Mouse (Mus musculus) forebrain, embryonic 13.5 days (tissue): ENCODE measurements around the gene Ankrd27. TPM values are rescaled to one million over a fixed set of nuclear protein-coding genes. Genes with fewer than 3 reads are reported as not detected.

Experiments used
- ATAC-seq: fragments of 200-750 bp; cut with Nextera tagmentation; 2 replicates; pipeline ENCODE4 v1.8.0; 2017
- H3K27ac ChIP-seq: fragments of 300-500 bp; sonication (generic); 2 replicates; pipeline ENCODE4 v1.5.1; 2015; ENCODE audit warnings: inconsistent platforms, mild to moderate bottlenecking, moderate library complexity
- H3K27me3 ChIP-seq: fragments of 300-500 bp; sonication (generic); 2 replicates; pipeline ENCODE4 v1.6.1; 2015; ENCODE audit warnings: mild to moderate bottlenecking, inconsistent platforms
- H3K36me3 ChIP-seq: fragments of 300-500 bp; sonication (generic); 2 replicates; pipeline ENCODE4 v1.6.1; 2015; ENCODE audit warnings: mild to moderate bottlenecking, inconsistent platforms; ENCODE audit not compliant: poor library complexity, severe bottlenecking
- H3K4me1 ChIP-seq: fragments of 300-500 bp; sonication (generic); 2 replicates; pipeline ENCODE4 v1.6.1; 2015; ENCODE audit warnings: inconsistent platforms
- H3K4me2 ChIP-seq: fragments of 300-500 bp; sonication (generic); 2 replicates; pipeline ENCODE4 v1.6.1; 2015; ENCODE audit warnings: inconsistent platforms, mild to moderate bottlenecking, moderate library complexity
- H3K4me3 ChIP-seq: fragments of 300-500 bp; sonication (generic); 2 replicates; pipeline ENCODE4 v1.5.1; 2015; ENCODE audit warnings: mild to moderate bottlenecking, inconsistent platforms
- H3K9ac ChIP-seq: fragments of 300-500 bp; sonication (generic); 2 replicates; pipeline ENCODE4 v1.6.1; 2015; ENCODE audit warnings: mild to moderate bottlenecking, inconsistent platforms
- H3K9me3 ChIP-seq: fragments of 300-500 bp; sonication (generic); replicated peaks from 2 replicates; pipeline ENCODE4 v1.6.1; 2016; ENCODE audit warnings: inconsistent platforms
- WGBS: fragments of 180-500 bp; shearing (Covaris S2); methylation state at CpG from one replicate; pipeline ENCODE4 v1.1.7; 2015; 5-methylcytosine and 5-hydroxymethylcytosine counted together
- polyA plus RNA-seq: library from polyadenylated mRNA; unstranded; fragments of >200 nt; fragmentation: Nextera tagmentation; extraction: Ambion mirVana; gene quantifications from 2 replicates; pipeline ENCODE4 v1.2.1, GENCODE M21; 2015

The Ankrd27 gene
- polyA plus RNA-seq = 29.7 and 30.8 TPM in 2 replicates

GRCm38 (mm10) chr7:35586055-35586905 is at the start of gene Ankrd27:
Ankrd27 (plus strand) TSS chr7:35586244.
- Histone ChIP-seq H3K9ac (peak within 1 kb of the TSS; percentile 85), H3K27ac (peak within 1 kb of the TSS; percentile 25; the same call in 1 of the 2 replicates), H3K4me3 (peak within 1 kb of the TSS; percentile 91), H3K4me2 (peak within 1 kb of the TSS; percentile 99), H3K4me1 (peaks cover 38% of the 10 kb centered on the region), H3K36me3 (no peaks in the 10 kb centered on the region), H3K9me3 (no peaks in the 10 kb centered on the region), H3K27me3 (peaks cover 41% of the 10 kb centered on the region)
- WGBS = under 1% methylated on average over 48 of the region's 49 CpGs
- peak; percentile 99 for ATAC-seq

GRCm38 (mm10) chr7:35537562-35537961 is 48.5 kb upstream of the Ankrd27 start, which contains the start of gene Tdrd12:
Tdrd12 (minus strand) TSS chr7:35537745.
- no peaks in the 10 kb centered on the region for H3K36me3 ChIP-seq
- no peak within 1 kb of the TSS for H3K4me2 ChIP-seq
- no peaks in the 10 kb centered on the region for H3K4me1 ChIP-seq
- no peak within 1 kb of the TSS for H3K27ac ChIP-seq
- no peak within 1 kb of the TSS for H3K9ac ChIP-seq
- no peaks in the 10 kb centered on the region for H3K9me3 ChIP-seq
- WGBS = 92% methylated on average over 17 of the region's 17 CpGs
- H3K4me3 ChIP-seq = no peak within 1 kb of the TSS
- H3K27me3 ChIP-seq = no peaks in the 10 kb centered on the region
- no peak for ATAC-seq

- ATAC-seq = 0 out of 2 replicates have a peak, but pooled peaks have one; percentile 66
- no peak overlapping the region for H3K27ac ChIP-seq
Observed at GRCm38 (mm10) chr7:35545881-35546280, 40.2 kb upstream of the Ankrd27 start.

GRCm38 (mm10) chr7:35553751-35554604 is 32.1 kb upstream of the Ankrd27 start:
- ATAC-seq = no peak
- Histone ChIP-seq H3K27ac (no peak overlapping the region), H3K4me3 (peak overlapping the region; percentile 76), H3K27me3 (no peaks in the 10 kb centered on the region), H3K4me1 (peaks cover 16% of the 10 kb centered on the region), H3K36me3 (peaks cover 25% of the 10 kb centered on the region), H3K4me2 (peak overlapping the region; percentile 95), H3K9ac (no peak overlapping the region; the same call in 1 of the 2 replicates), H3K9me3 (no peaks in the 10 kb centered on the region)
- 65% methylated on average over 10 of the region's 10 CpGs for WGBS

More at GRCm38 (mm10) chr7:35545881-35546280, 40.2 kb upstream of the Ankrd27 start:
- Histone ChIP-seq H3K9ac (no peak overlapping the region), H3K4me2 (no peak overlapping the region), H3K9me3 (no peaks in the 10 kb centered on the region), H3K27me3 (no peaks in the 10 kb centered on the region), H3K36me3 (peaks cover 35% of the 10 kb centered on the region), H3K4me1 (no peaks in the 10 kb centered on the region), H3K4me3 (no peak overlapping the region)
- WGBS = 32% methylated on average over 4 of the region's 4 CpGs

- Histone ChIP-seq H3K9me3 (no peaks in the 10 kb centered on the region), H3K4me2 (peak overlapping the region; percentile 95), H3K27me3 (no peaks in the 10 kb centered on the region), H3K9ac (peak overlapping the region; percentile 91), H3K36me3 (peaks cover 18% of the 10 kb centered on the region), H3K4me3 (peak overlapping the region; percentile 76), H3K4me1 (peaks cover 16% of the 10 kb centered on the region), H3K27ac (peak overlapping the region; percentile 91)
- ATAC-seq = 0 out of 2 replicates have a peak, but pooled peaks have one; percentile 36
- 3% methylated on average over 28 of the region's 28 CpGs for WGBS
Observed at GRCm38 (mm10) chr7:35554605-35555175, 31.4 kb upstream of the Ankrd27 start.

GRCm38 (mm10) chr7:35555224-35556204 is 30.5 kb upstream of the Ankrd27 start:
- no peaks in the 10 kb centered on the region for H3K9me3 ChIP-seq
- peaks cover 16% of the 10 kb centered on the region for H3K4me1 ChIP-seq
- H3K4me2 ChIP-seq = peak overlapping the region; percentile 95
- no peaks in the 10 kb centered on the region for H3K27me3 ChIP-seq
- H3K36me3 ChIP-seq = peaks cover 10% of the 10 kb centered on the region
- H3K27ac ChIP-seq = peak overlapping the region; percentile 91
- ATAC-seq = peak; percentile 95
- H3K4me3 ChIP-seq = peak overlapping the region; percentile 76
- peak overlapping the region; percentile 91 for H3K9ac ChIP-seq
- under 1% methylated on average over 88 of the region's 93 CpGs for WGBS

GRCm38 (mm10) chr7:35556205-35556603 is 29.8 kb upstream of the Ankrd27 start, which contains the start of gene Nudt19:
Nudt19 (minus strand) TSS chr7:35556304.
- 74% methylated on average over 4 of the region's 4 CpGs for WGBS

GRCm38 (mm10) chr7:35556905-35557304 is 29.1 kb upstream of the Ankrd27 start:
- Histone ChIP-seq H3K9me3 (no peaks in the 10 kb centered on the region), H3K4me2 (no peak overlapping the region), H3K4me3 (no peak overlapping the region), H3K4me1 (peaks cover 16% of the 10 kb centered on the region), H3K27ac (no peak overlapping the region), H3K9ac (no peak overlapping the region), H3K36me3 (no peaks in the 10 kb centered on the region), H3K27me3 (no peaks in the 10 kb centered on the region)
- 91% methylated on average over 5 of the region's 5 CpGs for WGBS
- ATAC-seq = no peak

More at GRCm38 (mm10) chr7:35556205-35556603, 29.8 kb upstream of the Ankrd27 start, which contains the start of gene Nudt19:
- no peak for ATAC-seq
- Histone ChIP-seq H3K36me3 (peaks cover 3% of the 10 kb centered on the region; the same call in 1 of the 2 replicates), H3K4me1 (peaks cover 16% of the 10 kb centered on the region), H3K27ac (peak within 1 kb of the TSS; percentile 91), H3K27me3 (no peaks in the 10 kb centered on the region), H3K9me3 (no peaks in the 10 kb centered on the region), H3K9ac (peak within 1 kb of the TSS; percentile 91), H3K4me2 (peak within 1 kb of the TSS; percentile 95), H3K4me3 (peak within 1 kb of the TSS; percentile 76)

- no peaks in the 10 kb centered on the region for H3K36me3 ChIP-seq
- H3K9me3 ChIP-seq = no peaks in the 10 kb centered on the region
- no peak overlapping the region for H3K9ac ChIP-seq
- H3K4me3 ChIP-seq = no peak overlapping the region
- H3K27me3 ChIP-seq = no peaks in the 10 kb centered on the region
- no peak for ATAC-seq
- H3K27ac ChIP-seq = no peak overlapping the region
- no peak overlapping the region for H3K4me2 ChIP-seq
- peaks cover 16% of the 10 kb centered on the region for H3K4me1 ChIP-seq
- 86% methylated on average over 3 of the region's 3 CpGs for WGBS
Observed at GRCm38 (mm10) chr7:35557577-35557976, 28.5 kb upstream of the Ankrd27 start.

- 43% methylated on average over 2 of the region's 2 CpGs for WGBS
- Histone ChIP-seq H3K9me3 (no peaks in the 10 kb centered on the region), H3K4me1 (peaks cover 16% of the 10 kb centered on the region), H3K4me3 (no peak overlapping the region), H3K4me2 (no peak overlapping the region), H3K9ac (no peak overlapping the region), H3K36me3 (no peaks in the 10 kb centered on the region), H3K27ac (no peak overlapping the region), H3K27me3 (no peaks in the 10 kb centered on the region)
- ATAC-seq = no peak
Observed at GRCm38 (mm10) chr7:35558681-35559080, 27.4 kb upstream of the Ankrd27 start.
